Mouse (Mus musculus): ENCODE results near the gene Kif6. TPM values are rescaled to one million over a fixed set of nuclear protein-coding genes. Genes with fewer than 3 reads are reported as not detected.

Gene Kif6
- polyA plus RNA-seq, 1 experiment from 2014 or later = 2.6 TPM

- Histone ChIP-seq H3K4me3 (no peak overlapping the region), H3K36me3 (no peaks in the 10 kb centered on the region), H3K27me3 (ENCODE audit: insufficient read depth, poor library complexity, severe bottlenecking) (no peaks in the 10 kb centered on the region), H3K4me1 (replicated peaks) (no peaks in the 10 kb centered on the region), H3K9me3 (0 out of 2 replicates have a peak, but pooled peaks cover 3% of the 10 kb centered on the region), H3K27ac (no peak overlapping the region)
- no peak for DNase-seq (ENCODE audit: low spot score)
- 87% methylated on average over 5 of the region's 5 CpGs for WGBS
Measured at GRCm38 (mm10) chr17:49727428-49728045, 112.6 kb downstream of the Kif6 start.

- Histone ChIP-seq H3K4me1 (replicated peaks) (no peaks in the 10 kb centered on the region), H3K36me3 (no peaks in the 10 kb centered on the region), H3K27me3 (ENCODE audit: insufficient read depth, poor library complexity, severe bottlenecking) (no peaks in the 10 kb centered on the region), H3K4me3 (no peak overlapping the region), H3K27ac (no peak overlapping the region), H3K9me3 (0 out of 2 replicates have a peak, but pooled peaks cover 3% of the 10 kb centered on the region)
- 81% methylated on average over 1 of the region's 1 CpGs for WGBS
- DNase-seq (ENCODE audit: low spot score) = no peak
Measured at GRCm38 (mm10) chr17:49729856-49730255, 114.9 kb downstream of the Kif6 start.

- 92% methylated on average over 8 of the region's 8 CpGs for WGBS
- 0 out of 2 replicates have a peak, but pooled peaks cover 7% of the 10 kb centered on the region for H3K9me3 ChIP-seq
- H3K27ac ChIP-seq = no peak overlapping the region
- H3K36me3 ChIP-seq = no peaks in the 10 kb centered on the region
- no peaks in the 10 kb centered on the region for H3K27me3 ChIP-seq (ENCODE audit: insufficient read depth, poor library complexity, severe bottlenecking)
- H3K4me1 ChIP-seq (replicated peaks) = no peaks in the 10 kb centered on the region
- no peak for DNase-seq (ENCODE audit: low spot score)
- no peak overlapping the region for H3K4me3 ChIP-seq
Measured at GRCm38 (mm10) chr17:49732706-49733105, 117.8 kb downstream of the Kif6 start.

- Histone ChIP-seq H3K27me3 (ENCODE audit: insufficient read depth, poor library complexity, severe bottlenecking) (no peaks in the 10 kb centered on the region), H3K4me1 (replicated peaks) (no peaks in the 10 kb centered on the region), H3K4me3 (no peak overlapping the region), H3K9me3 (0 out of 2 replicates have a peak, but pooled peaks cover 7% of the 10 kb centered on the region), H3K27ac (no peak overlapping the region), H3K36me3 (no peaks in the 10 kb centered on the region)
- DNase-seq (ENCODE audit: low spot score) = no peak
- WGBS = 79% methylated on average over 6 of the region's 6 CpGs
Measured at GRCm38 (mm10) chr17:49734079-49734478, 119.1 kb downstream of the Kif6 start.

DNA sequence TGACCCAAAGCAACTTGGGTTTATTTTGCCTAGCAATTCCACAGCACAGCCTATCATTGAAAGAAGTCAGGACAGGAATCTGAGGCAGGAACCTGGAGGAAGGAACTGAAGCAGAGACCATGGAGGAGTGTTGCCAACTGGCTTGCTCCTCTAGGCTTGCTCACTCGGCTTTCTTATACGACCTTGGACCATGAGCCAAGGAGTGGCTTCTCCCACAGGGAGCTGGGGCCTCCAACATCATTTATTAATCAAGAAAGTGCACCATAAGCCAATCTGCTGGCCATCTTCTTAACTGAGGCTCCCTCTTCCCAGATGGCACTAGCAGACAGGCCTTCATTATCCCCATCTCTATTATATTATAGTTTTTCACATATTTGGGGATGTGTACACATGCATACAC, 119.8 kb downstream of the Kif6 start:
- 93% methylated on average over 2 of the region's 2 CpGs for WGBS
- H3K27ac ChIP-seq = no peak overlapping the region
- no peak overlapping the region for H3K4me3 ChIP-seq
- no peaks in the 10 kb centered on the region for H3K4me1 ChIP-seq (replicated peaks)
- DNase-seq (ENCODE audit: low spot score) = no peak
- H3K27me3 ChIP-seq (ENCODE audit: insufficient read depth, poor library complexity, severe bottlenecking) = no peaks in the 10 kb centered on the region
- 0 out of 2 replicates have a peak, but pooled peaks cover 7% of the 10 kb centered on the region for H3K9me3 ChIP-seq
- no peaks in the 10 kb centered on the region for H3K36me3 ChIP-seq

DNA sequence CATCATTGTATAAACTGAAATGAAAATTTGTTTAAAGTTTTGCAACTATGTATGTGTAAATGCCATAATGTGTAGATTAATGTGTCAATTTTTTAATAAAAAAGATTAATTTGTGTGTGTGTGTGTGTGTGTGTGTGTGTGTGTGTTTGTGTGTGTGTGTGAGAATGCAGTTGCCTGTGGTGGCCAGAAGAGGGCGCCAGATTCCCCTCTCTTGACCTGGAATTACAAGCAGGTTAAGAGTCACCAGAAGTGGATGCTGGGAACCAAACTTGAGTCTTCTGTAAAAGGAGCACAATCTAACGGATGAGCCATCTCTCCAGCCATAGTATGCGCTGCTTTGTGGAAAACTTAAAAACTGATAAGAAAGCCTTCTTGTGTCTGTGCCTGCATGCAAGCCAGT, 121.4 kb downstream of the Kif6 start:
- H3K27me3 ChIP-seq (ENCODE audit: insufficient read depth, poor library complexity, severe bottlenecking) = no peaks in the 10 kb centered on the region
- WGBS = 79% methylated on average over 3 of the region's 3 CpGs

DNA sequence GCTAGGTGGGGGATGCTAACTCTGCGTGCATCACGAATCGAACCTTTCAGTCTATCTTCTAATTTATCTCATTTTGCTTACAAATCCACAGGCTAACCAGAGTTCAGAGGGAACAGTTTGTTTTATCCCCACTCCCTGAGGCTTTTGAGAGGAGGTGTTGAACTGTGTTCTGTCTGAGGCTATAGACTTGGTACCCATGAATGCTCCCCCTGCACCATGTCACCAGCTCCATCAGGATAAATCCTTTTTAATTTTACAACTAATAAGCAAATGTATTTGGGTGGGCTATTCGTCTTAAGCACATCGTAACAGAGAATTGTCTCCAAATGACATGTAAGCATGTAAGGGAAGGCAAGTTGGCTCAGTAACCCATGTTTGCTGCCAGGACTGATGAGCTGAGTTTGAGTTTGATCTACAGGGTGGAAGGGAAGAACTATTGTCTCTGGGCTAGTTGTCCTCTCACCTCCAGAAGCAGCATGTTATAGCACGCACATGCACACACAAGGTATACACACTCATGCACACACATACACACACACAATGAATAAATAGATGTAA, 122.4 kb downstream of the Kif6 start:
- H3K4me1 ChIP-seq (replicated peaks) = no peaks in the 10 kb centered on the region
- 96% methylated on average over 6 of the region's 6 CpGs for WGBS
- H3K27ac ChIP-seq = no peak overlapping the region
- H3K36me3 ChIP-seq = no peaks in the 10 kb centered on the region
- 0 out of 2 replicates have a peak, but pooled peaks cover 7% of the 10 kb centered on the region for H3K9me3 ChIP-seq
- H3K27me3 ChIP-seq (ENCODE audit: insufficient read depth, poor library complexity, severe bottlenecking) = no peaks in the 10 kb centered on the region
- DNase-seq (ENCODE audit: low spot score) = no peak
- H3K4me3 ChIP-seq = no peak overlapping the region

More for the DNA sequence above, 121.4 kb downstream of the Kif6 start:
- no peak overlapping the region for H3K27ac ChIP-seq
- no peaks in the 10 kb centered on the region for H3K36me3 ChIP-seq
- no peak overlapping the region for H3K4me3 ChIP-seq
- no peaks in the 10 kb centered on the region for H3K4me1 ChIP-seq (replicated peaks)
- DNase-seq (ENCODE audit: low spot score) = no peak
- 0 out of 2 replicates have a peak, but pooled peaks cover 7% of the 10 kb centered on the region for H3K9me3 ChIP-seq

GRCm38 (mm10) chr17:49738351-49738750, 123.4 kb downstream of the Kif6 start:
- no peak for DNase-seq (ENCODE audit: low spot score)
- H3K27ac ChIP-seq = no peak overlapping the region

GRCm38 (mm10) chr17:49739896-49740679, 125.2 kb downstream of the Kif6 start:
- H3K4me3 ChIP-seq = no peak overlapping the region
- H3K36me3 ChIP-seq = no peaks in the 10 kb centered on the region
- H3K27me3 ChIP-seq (ENCODE audit: insufficient read depth, poor library complexity, severe bottlenecking) = no peaks in the 10 kb centered on the region
- no peak for DNase-seq (ENCODE audit: low spot score)
- 89% methylated on average over 9 of the region's 9 CpGs for WGBS
- H3K4me1 ChIP-seq (replicated peaks) = no peaks in the 10 kb centered on the region
- no peak overlapping the region for H3K27ac ChIP-seq
- H3K9me3 ChIP-seq = 0 out of 2 replicates have a peak, but pooled peaks cover 7% of the 10 kb centered on the region

More at GRCm38 (mm10) chr17:49738351-49738750, 123.4 kb downstream of the Kif6 start:
- no peaks in the 10 kb centered on the region for H3K36me3 ChIP-seq
- H3K27me3 ChIP-seq (ENCODE audit: insufficient read depth, poor library complexity, severe bottlenecking) = no peaks in the 10 kb centered on the region
- 87% methylated on average over 11 of the region's 11 CpGs for WGBS
- no peaks in the 10 kb centered on the region for H3K4me1 ChIP-seq (replicated peaks)
- H3K4me3 ChIP-seq = no peak overlapping the region
- 0 out of 2 replicates have a peak, but pooled peaks cover 7% of the 10 kb centered on the region for H3K9me3 ChIP-seq

- Histone ChIP-seq H3K36me3 (no peaks in the 10 kb centered on the region), H3K4me3 (no peak overlapping the region), H3K4me1 (replicated peaks) (no peaks in the 10 kb centered on the region), H3K27me3 (ENCODE audit: insufficient read depth, poor library complexity, severe bottlenecking) (no peaks in the 10 kb centered on the region), H3K27ac (no peak overlapping the region), H3K9me3 (0 out of 2 replicates have a peak, but pooled peaks cover 6% of the 10 kb centered on the region)
- 91% methylated on average over 4 of the region's 4 CpGs for WGBS
- no peak for DNase-seq (ENCODE audit: low spot score)
Measured at GRCm38 (mm10) chr17:49741172-49741571, 126.2 kb downstream of the Kif6 start.

GRCm38 (mm10) chr17:49741927-49742326, 127.0 kb downstream of the Kif6 start:
- Histone ChIP-seq H3K36me3 (no peaks in the 10 kb centered on the region), H3K9me3 (peaks cover 3% of the 10 kb centered on the region; the same call in 1 of the 2 replicates), H3K27ac (no peak overlapping the region), H3K4me3 (no peak overlapping the region), H3K27me3 (ENCODE audit: insufficient read depth, poor library complexity, severe bottlenecking) (no peaks in the 10 kb centered on the region), H3K4me1 (replicated peaks) (no peaks in the 10 kb centered on the region)
- no peak for DNase-seq (ENCODE audit: low spot score)
- WGBS = 87% methylated on average over 5 of the region's 5 CpGs

DNA sequence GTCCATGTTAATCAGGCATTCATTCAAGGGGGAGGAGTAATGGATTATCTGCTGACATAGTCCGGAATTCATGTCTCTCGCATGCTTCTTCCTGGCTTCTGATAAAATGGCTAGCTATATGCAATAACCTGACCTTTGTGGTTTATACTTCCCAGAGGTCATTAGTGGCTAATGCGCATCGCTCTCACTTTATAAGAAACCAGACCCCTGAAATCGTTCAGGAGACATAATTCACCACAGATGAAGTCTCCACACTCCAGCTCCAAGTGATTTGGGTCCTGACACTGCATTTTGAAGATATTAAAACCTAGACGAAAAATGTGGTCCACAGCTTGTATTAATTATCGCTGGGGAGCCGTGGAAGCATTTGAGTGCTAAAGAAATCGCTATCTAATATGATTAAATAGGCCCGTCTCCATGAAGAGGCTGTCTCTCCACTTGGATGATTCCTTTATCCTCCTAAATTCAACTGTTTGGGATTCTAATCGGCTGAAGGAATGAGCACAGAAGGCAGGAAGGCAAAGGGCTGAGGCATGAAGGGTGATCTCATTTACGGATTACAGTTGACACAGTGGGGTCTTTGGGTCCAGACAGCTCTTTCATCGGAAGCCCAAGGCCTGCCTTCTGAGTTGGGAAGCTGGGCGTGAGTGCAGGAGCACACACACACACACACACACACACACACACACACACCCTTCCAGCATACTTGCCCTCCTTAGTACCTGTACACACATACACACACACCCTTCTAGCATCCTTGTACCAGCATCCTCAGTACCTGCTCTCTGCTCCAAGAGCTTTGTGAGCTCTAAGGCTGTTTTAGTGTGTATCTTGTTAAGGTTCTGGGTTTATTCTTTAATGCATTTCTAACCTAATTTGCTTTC, 128.9 kb downstream of the Kif6 start:
- H3K36me3 ChIP-seq = no peaks in the 10 kb centered on the region
- peaks cover 4% of the 10 kb centered on the region; the same call in 1 of the 2 replicates for H3K9me3 ChIP-seq
- WGBS = 68% methylated on average over 14 of the region's 14 CpGs
- no peaks in the 10 kb centered on the region for H3K27me3 ChIP-seq (ENCODE audit: insufficient read depth, poor library complexity, severe bottlenecking)
- H3K27ac ChIP-seq = no peak overlapping the region
- DNase-seq (ENCODE audit: low spot score) = no peak
- no peaks in the 10 kb centered on the region for H3K4me1 ChIP-seq (replicated peaks)
- no peak overlapping the region for H3K4me3 ChIP-seq
